Mouse (Mus musculus) olfactory bulb, adult 2 months (tissue): Measurements from ENCODE around the gene Tbc1d5. TPM values are rescaled to one million over a fixed set of nuclear protein-coding genes. Genes with fewer than 3 reads are reported as not detected.

Experiments used
- H3K27ac ChIP-seq: fragments of 200-500 bp; 2 replicates; pipeline ENCODE4 v1.5.1; 2012; ENCODE audit warnings: low read depth, low read length; ENCODE audit not compliant: insufficient read depth
- H3K4me1 ChIP-seq: fragments of 200-500 bp; 2 replicates; pipeline ENCODE4 v1.6.1; 2012; ENCODE audit warnings: low read length; ENCODE audit not compliant: control insufficient read depth, insufficient read depth
- H3K4me3 ChIP-seq: fragments of 200-500 bp; 2 replicates; pipeline ENCODE4 v1.5.1; 2012; ENCODE audit warnings: mild to moderate bottlenecking, low read depth, low read length, moderate library complexity; ENCODE audit not compliant: insufficient read depth
- CTCF ChIP-seq: fragments of 200-500 bp; IDR thresholded peaks from 2 replicates; pipeline ENCODE4 v1.5.1; 2012; ENCODE audit warnings: low read depth, mild to moderate bottlenecking, low read length, moderate library complexity; ENCODE audit not compliant: insufficient read depth
- POLR2A ChIP-seq: fragments of 200-500 bp; IDR thresholded peaks from 2 replicates; pipeline ENCODE4 v1.6.1; 2012; ENCODE audit warnings: mild to moderate bottlenecking, low read depth, low read length, moderate library complexity; ENCODE audit not compliant: insufficient read depth
- WGBS: fragments of 180-500 bp; shearing (Covaris S2); methylation state at CpG from one replicate; pipeline ENCODE4 v1.1.7; 2018; 5-methylcytosine and 5-hydroxymethylcytosine counted together
- polyA plus RNA-seq: library from polyadenylated mRNA; stranded (reverse); fragments of >200 nt; gene quantifications from 2 replicates; pipeline ENCODE4 v1.2.4, GENCODE M21; 2012; ENCODE audit warnings: low replicate concordance; ENCODE audit not compliant: missing spikeins, insufficient read depth, insufficient read length

Gene Tbc1d5
- polyA plus RNA-seq, 1 experiment: not detected

- Histone ChIP-seq H3K4me3 (no peak overlapping the region), H3K27ac (no peak overlapping the region), H3K4me1 (no peaks in the 10 kb centered on the region)
- WGBS: 83% methylated on average over 1 of the region's 1 CpGs
- no peak for TF ChIP-seq CTCF
- TF ChIP-seq POLR2A: no peak
Observed at GRCm38 (mm10) chr17:50998216-50998615, 180.9 kb downstream of the Tbc1d5 start.

GRCm38 (mm10) chr17:50993294-50993993 lies 185.7 kb downstream of the Tbc1d5 start:
- Histone ChIP-seq H3K27ac (no peak overlapping the region), H3K4me3 (no peak overlapping the region), H3K4me1 (no peaks in the 10 kb centered on the region)
- no peak for TF ChIP-seq POLR2A
- TF ChIP-seq CTCF: no peak
- WGBS: 91% methylated on average over 3 of the region's 3 CpGs

GRCm38 (mm10) chr17:50990770-50991405 lies 188.3 kb downstream of the Tbc1d5 start:
- WGBS: 100% methylated on average over 2 of the region's 2 CpGs
- TF ChIP-seq POLR2A (no peak), CTCF (no peak)

GRCm38 (mm10) chr17:50987935-50988334 lies 191.2 kb downstream of the Tbc1d5 start:
- H3K4me1 ChIP-seq: no peaks in the 10 kb centered on the region
- 36% methylated on average over 3 of the region's 3 CpGs for WGBS
- no peak for TF ChIP-seq CTCF
- TF ChIP-seq POLR2A: no peak
- H3K27ac ChIP-seq: no peak overlapping the region
- no peak overlapping the region for H3K4me3 ChIP-seq

More at GRCm38 (mm10) chr17:50990770-50991405, 188.3 kb downstream of the Tbc1d5 start:
- Histone ChIP-seq H3K4me1 (no peaks in the 10 kb centered on the region), H3K27ac (no peak overlapping the region), H3K4me3 (no peak overlapping the region)

GRCm38 (mm10) chr17:50981933-50982332 lies 197.2 kb downstream of the Tbc1d5 start:
- WGBS: 84% methylated on average over 5 of the region's 5 CpGs
- H3K27ac ChIP-seq: no peak overlapping the region
- no peak for TF ChIP-seq POLR2A
- TF ChIP-seq CTCF: no peak
- no peaks in the 10 kb centered on the region for H3K4me1 ChIP-seq
- no peak overlapping the region for H3K4me3 ChIP-seq

GRCm38 (mm10) chr17:50972142-50972541 lies 207.0 kb downstream of the Tbc1d5 start:
- H3K4me1 ChIP-seq: no peaks in the 10 kb centered on the region
- 19% methylated on average over 1 of the region's 1 CpGs for WGBS
- no peak for TF ChIP-seq POLR2A
- no peak for TF ChIP-seq CTCF
- H3K4me3 ChIP-seq: no peak overlapping the region
- H3K27ac ChIP-seq: no peak overlapping the region

GRCm38 (mm10) chr17:50966147-50966546 lies 213.0 kb downstream of the Tbc1d5 start:
- Histone ChIP-seq H3K4me1 (no peaks in the 10 kb centered on the region), H3K4me3 (no peak overlapping the region), H3K27ac (no peak overlapping the region)
- TF ChIP-seq POLR2A: no peak
- no peak for TF ChIP-seq CTCF
- 100% methylated on average over 1 of the region's 1 CpGs for WGBS

- 62% methylated on average over 9 of the region's 9 CpGs for WGBS
- Histone ChIP-seq H3K4me3 (no peak overlapping the region), H3K4me1 (no peaks in the 10 kb centered on the region), H3K27ac (no peak overlapping the region)
- no peak for TF ChIP-seq POLR2A
- no peak for TF ChIP-seq CTCF
Observed at GRCm38 (mm10) chr17:50954313-50954712, 224.8 kb downstream of the Tbc1d5 start.

- 96% methylated on average over 2 of the region's 2 CpGs for WGBS
- H3K27ac ChIP-seq: no peak overlapping the region
- H3K4me3 ChIP-seq: no peak overlapping the region
- no peaks in the 10 kb centered on the region for H3K4me1 ChIP-seq
- TF ChIP-seq POLR2A (no peak), CTCF (no peak)
Observed at GRCm38 (mm10) chr17:50922308-50922707, 256.8 kb downstream of the Tbc1d5 start.

- H3K4me3 ChIP-seq: no peak overlapping the region
- no peak overlapping the region for H3K27ac ChIP-seq
- TF ChIP-seq POLR2A: no peak
- no peak for TF ChIP-seq CTCF
- no peaks in the 10 kb centered on the region for H3K4me1 ChIP-seq
- 97% methylated on average over 2 of the region's 2 CpGs for WGBS
Observed at GRCm38 (mm10) chr17:50915216-50915615, 263.9 kb downstream of the Tbc1d5 start.
